Mouse (Mus musculus) embryonic facial prominence, embryonic 14.5 days (tissue): Measurements from ENCODE around the gene Elf2. TPM values are rescaled to one million over a fixed set of nuclear protein-coding genes. Genes with fewer than 3 reads are reported as not detected.
"Not testable (repeated sequence)": the region's sequence is repeated elsewhere in the genome, so short reads cannot be mapped to it uniquely, and the experiment has no call there.

Experiments
- ATAC-seq: fragments of 200-750 bp; cut with Nextera tagmentation; 2 replicates; pipeline ENCODE4 v1.8.0; 2017; ENCODE audit warnings: low read depth, moderate number of reproducible peaks, moderate TSS enrichment
- DNase-seq: peaks from one replicate; pipeline ENCODE4 v3.0.0-alpha.2; 2015; ENCODE audit warnings: low spot score
- H3K27ac ChIP-seq: fragments of 300-500 bp; sonication (generic); replicated peaks from 2 replicates; pipeline ENCODE4 v1.5.1; 2014; ENCODE audit warnings: low read depth, mild to moderate bottlenecking, low read length, moderate library complexity
- H3K27me3 ChIP-seq: fragments of 300-500 bp; sonication (generic); replicated peaks from 2 replicates; pipeline ENCODE4 v1.6.1; 2014; ENCODE audit warnings: low read length; ENCODE audit not compliant: control insufficient read depth, insufficient read depth
- H3K36me3 ChIP-seq: fragments of 300-500 bp; sonication (generic); 2 replicates; pipeline ENCODE4 v1.6.1; 2014; ENCODE audit warnings: low read length, mixed read lengths; ENCODE audit not compliant: control insufficient read depth, insufficient read depth
- H3K4me1 ChIP-seq: fragments of 300-500 bp; sonication (generic); 2 replicates; pipeline ENCODE4 v1.6.1; 2014; ENCODE audit warnings: antibody characterized with exemption, low read length; ENCODE audit not compliant: control insufficient read depth, insufficient read depth
- H3K4me2 ChIP-seq: fragments of 300-500 bp; sonication (generic); 2 replicates; pipeline ENCODE4 v1.6.1; 2014; ENCODE audit warnings: low read depth, mild to moderate bottlenecking, low read length, moderate library complexity, mixed read lengths
- H3K4me3 ChIP-seq: fragments of 300-500 bp; sonication (generic); 2 replicates; pipeline ENCODE4 v1.5.1; 2014; ENCODE audit warnings: low read depth, mild to moderate bottlenecking, low read length
- H3K9ac ChIP-seq: fragments of 300-500 bp; sonication (generic); 2 replicates; pipeline ENCODE4 v1.6.1; 2014; ENCODE audit warnings: low read depth, mild to moderate bottlenecking, low read length, moderate library complexity, mixed read lengths
- H3K9me3 ChIP-seq: fragments of 300-500 bp; sonication (generic); 2 replicates; pipeline ENCODE4 v1.6.1; 2016; ENCODE audit warnings: low read length; ENCODE audit not compliant: control insufficient read depth
- WGBS: fragments of 180-500 bp; shearing (Covaris S2); extraction: QIAGEN DNeasy Blood & Tissue Kit; methylation state at CpG from one replicate; pipeline ENCODE4 v1.1.7; 2014; 5-methylcytosine and 5-hydroxymethylcytosine counted together
- polyA plus RNA-seq: library from polyadenylated mRNA; unstranded; fragments of >200 nt; fragmentation: Nextera tagmentation; extraction: Ambion mirVana; gene quantifications from 2 replicates; pipeline ENCODE4 v1.2.1, GENCODE M21; 2014

The Elf2 gene
- polyA plus RNA-seq, 1 experiment from 2014 or later: 56.8 TPM

DNA sequence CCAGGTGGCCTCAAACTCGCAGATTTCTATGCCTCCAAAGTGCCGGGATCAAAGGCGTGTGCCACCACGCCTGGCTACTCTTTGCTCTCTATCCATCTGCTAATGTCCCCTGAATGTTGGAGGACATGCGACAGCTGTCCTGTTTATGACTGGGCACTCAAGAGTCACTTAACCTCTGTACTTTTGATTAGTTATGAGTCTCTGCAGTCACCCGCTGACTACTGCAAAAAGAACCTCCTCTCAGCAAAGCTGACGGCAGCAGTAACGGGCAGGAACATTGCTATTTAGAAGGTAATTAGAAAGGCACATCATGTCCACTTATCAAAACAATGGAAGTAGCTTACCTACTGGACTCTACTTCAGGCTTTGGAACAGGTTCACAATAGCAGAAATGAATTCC, 118.6 kb downstream of the Elf2 start:
- Histone ChIP-seq H3K4me1 (peaks cover 10% of the 10 kb centered on the region; the same call in 1 of the 2 replicates), H3K9ac (no peak overlapping the region), H3K9me3 (no peaks in the 10 kb centered on the region), H3K4me3 (no peak overlapping the region), H3K36me3 (no peaks in the 10 kb centered on the region), H3K4me2 (no peak overlapping the region), H3K27me3 (no peaks in the 10 kb centered on the region), H3K27ac (no peak overlapping the region)
- no peak for DNase-seq
- 71% methylated on average over 8 of the region's 8 CpGs for WGBS
- no peak for ATAC-seq

DNA sequence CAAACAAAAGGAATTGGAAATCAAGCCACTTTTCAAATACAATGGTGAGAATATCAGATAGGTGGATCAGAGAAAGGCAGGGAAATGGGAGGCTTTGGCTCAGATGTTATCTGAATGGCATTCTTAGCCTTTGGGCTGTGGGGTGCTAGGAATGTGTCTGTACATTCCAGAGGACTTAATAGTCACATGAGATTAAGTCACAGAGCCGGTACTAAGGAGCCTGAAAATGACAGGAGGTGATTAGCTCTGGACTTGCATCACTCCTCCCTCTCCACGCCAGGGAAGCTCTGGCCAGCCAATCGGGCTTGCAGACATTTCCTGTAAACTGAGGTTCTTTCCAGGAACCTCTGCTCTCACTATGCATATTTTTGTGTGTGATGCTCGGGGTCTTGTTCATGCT, 119.6 kb downstream of the Elf2 start:
- ATAC-seq (no peak), DNase-seq (no peak)
- 0 out of 2 replicates have a peak, but pooled peaks cover 4% of the 10 kb centered on the region for H3K4me1 ChIP-seq
- H3K36me3 ChIP-seq: no peaks in the 10 kb centered on the region
- H3K27ac ChIP-seq: no peak overlapping the region
- 36% methylated on average over 4 of the region's 4 CpGs for WGBS
- H3K4me2 ChIP-seq: no peak overlapping the region
- H3K9me3 ChIP-seq: no peaks in the 10 kb centered on the region
- H3K9ac ChIP-seq: no peak overlapping the region
- no peak overlapping the region for H3K4me3 ChIP-seq
- H3K27me3 ChIP-seq: no peaks in the 10 kb centered on the region

DNA sequence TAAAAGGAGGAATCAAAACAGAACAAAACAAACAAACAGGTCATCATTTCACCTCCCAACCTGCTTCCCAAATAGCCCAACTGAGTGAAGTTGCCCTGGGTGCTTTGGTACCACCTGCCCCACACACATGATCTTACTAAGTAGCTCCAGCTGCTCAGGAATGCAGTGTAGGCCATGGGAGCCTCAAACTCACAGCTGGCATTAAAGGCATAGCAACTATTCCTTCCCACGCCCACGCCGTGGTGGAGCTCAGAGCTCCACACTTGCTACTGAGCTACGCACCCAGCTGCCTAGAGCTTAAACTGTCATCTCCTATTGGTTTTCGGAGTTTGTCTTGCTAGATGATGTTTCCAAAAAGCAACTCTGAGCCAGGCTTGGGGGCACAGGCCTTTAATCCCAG, 121.2 kb downstream of the Elf2 start:
- H3K4me2 ChIP-seq: no peak overlapping the region
- peak; percentile 48 for DNase-seq
- H3K4me3 ChIP-seq: no peak overlapping the region
- H3K9me3 ChIP-seq: no peaks in the 10 kb centered on the region
- ATAC-seq: no peak
- WGBS: 73% methylated on average over 5 of the region's 5 CpGs
- no peaks in the 10 kb centered on the region for H3K36me3 ChIP-seq
- H3K4me1 ChIP-seq: 0 out of 2 replicates have a peak, but pooled peaks cover 4% of the 10 kb centered on the region
- no peak overlapping the region for H3K27ac ChIP-seq
- no peaks in the 10 kb centered on the region for H3K27me3 ChIP-seq
- H3K9ac ChIP-seq: no peak overlapping the region

DNA sequence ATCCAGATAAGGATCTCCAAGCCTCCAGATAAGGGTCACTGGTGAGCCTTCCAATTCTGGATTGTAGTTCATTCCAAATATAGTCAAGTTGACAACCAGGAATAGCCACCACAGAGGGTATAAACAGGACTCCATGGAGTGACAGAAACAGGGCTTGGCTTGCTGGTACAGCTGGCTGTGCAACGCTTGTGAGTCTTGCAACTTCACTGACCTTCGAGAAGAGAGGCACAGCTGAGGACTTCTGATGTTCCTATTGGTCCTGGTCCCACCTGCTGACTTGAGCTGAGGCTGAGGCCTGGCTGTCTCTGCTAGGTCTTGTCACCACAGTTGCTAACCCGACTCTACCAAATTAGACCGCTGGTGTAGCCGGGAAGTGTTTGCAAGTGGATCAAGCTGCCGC, 122.1 kb downstream of the Elf2 start:
- H3K36me3 ChIP-seq: not testable (repeated sequence)
- WGBS: 91% methylated on average over 6 of the region's 6 CpGs

DNA sequence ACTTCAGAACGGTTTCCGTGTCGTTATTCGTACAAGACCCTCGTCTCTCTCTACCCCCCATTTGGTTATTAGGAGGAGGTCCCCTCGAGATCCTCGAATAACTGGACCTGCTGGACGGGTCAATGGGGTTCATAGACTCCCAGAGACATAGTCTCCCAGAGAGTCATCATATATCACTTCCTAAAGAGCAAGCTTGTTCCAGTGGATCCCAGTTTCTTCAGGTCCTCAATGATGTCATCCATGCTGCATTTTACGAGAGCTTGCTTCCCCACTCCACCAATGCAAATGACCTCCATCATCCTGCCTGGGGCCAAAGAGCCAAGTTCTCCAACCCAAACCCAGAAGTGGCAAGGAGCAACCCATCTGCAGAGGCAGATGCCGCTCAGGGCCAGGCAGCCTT, 124.1 kb downstream of the Elf2 start:
- not testable (repeated sequence) for ATAC-seq, H3K4me3 ChIP-seq
- WGBS: 82% methylated on average over 5 of the region's 10 CpGs

More for the DNA sequence above, 122.1 kb downstream of the Elf2 start:
- not testable (repeated sequence) for H3K4me1 ChIP-seq, H3K27ac ChIP-seq, H3K4me2 ChIP-seq, H3K9me3 ChIP-seq, H3K4me3 ChIP-seq, H3K27me3 ChIP-seq, ATAC-seq, H3K9ac ChIP-seq, DNase-seq

DNA sequence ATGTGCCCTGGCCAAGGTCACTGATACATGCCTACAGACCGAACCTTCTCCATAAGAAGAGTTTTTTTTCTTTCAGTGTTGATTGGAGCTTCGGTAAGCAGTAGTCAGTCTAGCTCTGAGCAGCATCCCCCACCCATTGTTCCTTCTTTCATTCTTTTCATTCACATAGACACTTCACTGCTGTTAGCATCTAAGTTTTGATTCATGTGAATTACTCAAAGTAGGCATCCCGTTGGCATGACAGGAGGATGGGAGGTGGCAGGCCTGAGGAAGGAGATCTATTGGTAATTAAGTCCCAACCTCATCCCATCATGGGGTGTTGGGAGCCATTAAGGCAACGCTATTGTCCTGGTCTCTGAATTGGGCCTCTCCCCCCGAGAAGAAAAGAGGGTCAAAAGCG, 124.8 kb downstream of the Elf2 start:
- no peak for ATAC-seq
- WGBS: 90% methylated on average over 6 of the region's 6 CpGs
- no peak for DNase-seq
- H3K4me1 ChIP-seq: no peaks in the 10 kb centered on the region
- no peak overlapping the region for H3K4me2 ChIP-seq
- no peaks in the 10 kb centered on the region for H3K36me3 ChIP-seq
- H3K27ac ChIP-seq: no peak overlapping the region
- no peaks in the 10 kb centered on the region for H3K27me3 ChIP-seq
- no peak overlapping the region for H3K9ac ChIP-seq
- H3K4me3 ChIP-seq: no peak overlapping the region
- H3K9me3 ChIP-seq: no peaks in the 10 kb centered on the region

More for the DNA sequence above, 124.1 kb downstream of the Elf2 start:
- not testable (repeated sequence) for H3K4me2 ChIP-seq, H3K27ac ChIP-seq, H3K36me3 ChIP-seq, DNase-seq, H3K27me3 ChIP-seq, H3K9ac ChIP-seq, H3K9me3 ChIP-seq, H3K4me1 ChIP-seq

DNA sequence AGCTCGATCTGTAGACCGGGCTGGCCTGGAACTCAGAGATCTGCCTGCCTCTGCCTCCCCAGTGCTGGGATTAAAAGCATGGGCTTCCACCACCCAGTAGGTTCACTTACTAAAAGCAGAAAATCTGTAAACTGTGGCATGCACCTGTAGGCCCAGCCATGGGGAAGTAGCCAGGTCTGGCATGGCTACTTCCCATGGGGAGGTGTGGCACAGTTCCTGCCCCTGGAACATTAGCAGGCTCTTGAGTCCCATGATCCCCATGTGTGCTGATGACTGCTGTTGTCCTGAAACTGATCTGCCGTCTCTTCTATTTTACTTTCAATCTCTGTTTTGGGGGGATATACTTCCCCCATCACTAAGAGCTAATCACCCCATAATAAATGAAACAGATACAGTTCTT, 127.4 kb downstream of the Elf2 start:
- WGBS: 97% methylated on average over 3 of the region's 3 CpGs
- DNase-seq (no peak), ATAC-seq (no peak)
- Histone ChIP-seq H3K27me3 (no peaks in the 10 kb centered on the region), H3K27ac (no peak overlapping the region), H3K9me3 (no peaks in the 10 kb centered on the region), H3K9ac (no peak overlapping the region), H3K36me3 (no peaks in the 10 kb centered on the region), H3K4me3 (no peak overlapping the region), H3K4me1 (no peaks in the 10 kb centered on the region), H3K4me2 (no peak overlapping the region)

DNA sequence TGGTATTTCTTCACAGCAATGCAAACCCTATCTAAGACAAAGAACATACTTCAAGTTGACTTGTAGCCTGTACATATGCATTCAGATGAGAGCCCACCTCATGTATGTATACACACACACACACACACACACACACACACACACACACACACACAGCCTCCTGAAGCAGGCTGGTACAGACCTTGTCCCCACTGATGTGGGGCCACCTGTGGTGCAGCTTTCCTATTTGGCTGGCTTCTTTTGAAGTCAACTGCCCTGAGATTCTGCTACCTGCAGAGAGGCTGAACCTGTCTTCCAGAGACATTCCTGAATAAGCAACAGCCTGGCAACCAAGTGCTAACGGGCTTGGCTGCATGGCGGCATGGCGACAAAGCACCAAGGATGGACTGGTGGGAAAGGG, 130.0 kb downstream of the Elf2 start:
- H3K36me3 ChIP-seq: no peaks in the 10 kb centered on the region

DNA sequence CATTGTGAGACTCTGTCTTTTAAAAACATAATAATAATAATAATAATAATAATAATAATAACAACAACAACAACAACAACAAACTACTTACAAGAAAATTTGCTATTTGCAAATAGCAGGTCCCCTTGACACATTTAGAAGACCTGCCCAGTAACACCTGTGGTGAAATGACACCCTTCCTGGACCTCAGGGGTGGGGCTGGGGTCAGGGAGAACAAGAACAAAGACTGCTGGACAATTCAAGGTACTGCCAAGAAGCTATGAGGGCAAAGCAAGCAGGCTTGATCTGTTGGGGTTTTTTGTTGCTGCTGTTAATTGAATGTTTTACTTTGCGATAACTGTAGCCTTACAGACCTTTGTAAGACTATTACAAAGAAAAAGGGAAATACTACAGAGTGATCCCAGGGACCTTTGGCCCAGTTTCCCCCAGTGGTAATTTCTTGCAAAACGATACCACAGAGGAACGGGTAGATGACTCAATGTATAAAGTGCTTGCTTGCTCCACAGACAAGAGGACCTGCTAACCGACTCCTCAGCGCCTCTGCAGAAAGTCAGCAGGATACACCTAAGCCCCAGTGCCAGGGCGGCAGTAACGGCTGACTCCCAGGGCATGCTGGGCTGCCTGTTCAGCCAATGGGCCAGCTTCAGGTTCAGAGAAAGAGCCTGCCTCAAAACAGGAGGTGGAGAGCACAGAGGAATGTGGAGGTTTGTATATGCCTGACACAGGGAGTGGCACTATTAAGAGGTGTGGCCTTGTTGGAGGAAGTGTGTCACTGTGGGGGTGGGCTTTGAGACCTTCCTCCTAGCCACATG, 130.8 kb downstream of the Elf2 start:
- DNase-seq (no peak), ATAC-seq (no peak)
- H3K9me3 ChIP-seq: no peaks in the 10 kb centered on the region
- 84% methylated on average over 7 of the region's 7 CpGs for WGBS
- no peak overlapping the region for H3K9ac ChIP-seq
- no peaks in the 10 kb centered on the region for H3K36me3 ChIP-seq
- H3K27me3 ChIP-seq: no peaks in the 10 kb centered on the region
- no peak overlapping the region for H3K4me2 ChIP-seq
- H3K4me1 ChIP-seq: no peaks in the 10 kb centered on the region
- H3K4me3 ChIP-seq: no peak overlapping the region
- H3K27ac ChIP-seq: no peak overlapping the region

More for the DNA sequence above, 130.0 kb downstream of the Elf2 start:
- H3K9ac ChIP-seq: no peak overlapping the region
- ATAC-seq (no peak), DNase-seq (no peak)
- no peaks in the 10 kb centered on the region for H3K9me3 ChIP-seq
- H3K27ac ChIP-seq: no peak overlapping the region
- no peak overlapping the region for H3K4me3 ChIP-seq
- H3K27me3 ChIP-seq: no peaks in the 10 kb centered on the region
- 100% methylated on average over 3 of the region's 3 CpGs for WGBS
- H3K4me1 ChIP-seq: no peaks in the 10 kb centered on the region
- H3K4me2 ChIP-seq: no peak overlapping the region
